Mouse (Mus musculus): ENCODE measurements around the gene Hltf. TPM values are rescaled to one million over a fixed set of nuclear protein-coding genes. Genes with fewer than 3 reads are reported as not detected.

The Hltf gene
- polyA plus RNA-seq, 1 experiment from 2014 or later, result 23.2 TPM

DNA sequence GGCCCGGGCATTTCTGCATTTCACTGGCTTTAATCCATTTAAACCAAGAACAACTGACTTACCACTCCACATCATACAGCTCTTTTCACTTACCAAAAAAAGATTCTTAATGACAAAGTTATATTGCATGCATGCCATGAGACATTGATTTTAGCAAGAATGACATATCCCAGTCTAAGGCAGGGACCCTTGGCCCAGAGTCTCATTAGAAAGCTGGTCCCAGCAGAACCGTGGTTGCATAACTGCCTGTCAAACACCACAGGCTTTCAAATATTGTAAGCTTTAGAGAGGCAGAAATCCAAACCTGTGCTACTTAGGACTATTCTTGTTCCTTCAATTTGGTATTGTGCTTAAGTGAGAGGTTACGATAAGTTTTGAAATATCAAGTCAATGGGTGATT is 86.1 kb downstream of the Hltf start:
- Histone ChIP-seq H3K9me3 (replicated peaks; ENCODE audit: control insufficient read depth, low read length) (no peaks in the 10 kb centered on the region), H3K4me1 (ENCODE audit: control insufficient read depth, insufficient read depth, low read length) (no peaks in the 10 kb centered on the region), H3K9ac (replicated peaks; ENCODE audit: low read length) (no peak overlapping the region), H3K27me3 (ENCODE audit: control insufficient read depth, insufficient read depth, low read length) (no peaks in the 10 kb centered on the region), H3K36me3 (replicated peaks; ENCODE audit: control insufficient read depth, insufficient read depth, low read depth, low read length) (no peaks in the 10 kb centered on the region), H3K27ac (replicated peaks; ENCODE audit: low read depth, low read length) (no peak overlapping the region), H3K4me2 (ENCODE audit: low read depth, low read length) (no peak overlapping the region), H3K4me3 (ENCODE audit: low read depth, low read length) (no peak overlapping the region)
- DNase-seq (ENCODE audit: low spot score), result no peak
- ATAC-seq (replicated peaks; ENCODE audit: insufficient number of reproducible peaks, low FRiP score, low TSS enrichment, low read depth), result no peak
- 69% methylated on average over 3 of the region's 3 CpGs for WGBS

DNA sequence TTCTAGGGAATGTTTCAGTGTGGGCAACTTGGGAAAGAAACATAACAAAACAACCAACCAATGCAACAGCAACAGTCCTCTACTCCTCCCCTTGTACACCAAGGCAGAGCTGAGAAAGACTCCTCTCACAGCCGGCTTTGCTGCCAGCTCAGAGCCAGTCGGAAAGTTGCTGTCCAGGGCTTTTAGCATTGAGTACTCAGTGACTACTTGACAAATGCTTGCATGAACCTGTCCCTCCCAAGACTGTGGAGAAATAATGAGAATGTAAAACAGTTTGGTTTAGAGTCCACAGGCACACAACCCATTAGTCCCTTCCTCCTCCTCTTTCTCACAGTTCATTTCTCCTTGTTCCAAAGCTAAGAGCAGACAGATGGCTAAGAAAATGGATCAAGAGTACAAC is 86.8 kb downstream of the Hltf start:
- Histone ChIP-seq H3K27ac (replicated peaks; ENCODE audit: low read depth, low read length) (no peak overlapping the region), H3K4me2 (ENCODE audit: low read depth, low read length) (no peak overlapping the region), H3K9me3 (replicated peaks; ENCODE audit: control insufficient read depth, low read length) (no peaks in the 10 kb centered on the region), H3K9ac (replicated peaks; ENCODE audit: low read length) (no peak overlapping the region), H3K4me1 (ENCODE audit: control insufficient read depth, insufficient read depth, low read length) (no peaks in the 10 kb centered on the region), H3K36me3 (replicated peaks; ENCODE audit: control insufficient read depth, insufficient read depth, low read depth, low read length) (no peaks in the 10 kb centered on the region), H3K4me3 (ENCODE audit: low read depth, low read length) (no peak overlapping the region), H3K27me3 (ENCODE audit: control insufficient read depth, insufficient read depth, low read length) (no peaks in the 10 kb centered on the region)
- 41% methylated on average over 2 of the region's 2 CpGs for WGBS
- DNase-seq (ENCODE audit: low spot score) (no peak), ATAC-seq (replicated peaks; ENCODE audit: insufficient number of reproducible peaks, low FRiP score, low TSS enrichment, low read depth) (no peak)

GRCm38 (mm10) chr3:20145696-20146113 is 88.1 kb downstream of the Hltf start:
- ATAC-seq (replicated peaks; ENCODE audit: insufficient number of reproducible peaks, low FRiP score, low TSS enrichment, low read depth), result no peak

GRCm38 (mm10) chr3:20146884-20147395 is 89.3 kb downstream of the Hltf start:
- DNase-seq (ENCODE audit: low spot score), result peak; percentile 58

More at GRCm38 (mm10) chr3:20145696-20146113, 88.1 kb downstream of the Hltf start:
- H3K36me3 ChIP-seq (replicated peaks; ENCODE audit: control insufficient read depth, insufficient read depth, low read depth, low read length), result no peaks in the 10 kb centered on the region
- WGBS, result 45% methylated on average over 1 of the region's 1 CpGs
- H3K9me3 ChIP-seq (replicated peaks; ENCODE audit: control insufficient read depth, low read length), result no peaks in the 10 kb centered on the region
- H3K27ac ChIP-seq (replicated peaks; ENCODE audit: low read depth, low read length), result no peak overlapping the region
- H3K4me1 ChIP-seq (ENCODE audit: control insufficient read depth, insufficient read depth, low read length), result no peaks in the 10 kb centered on the region
- H3K9ac ChIP-seq (replicated peaks; ENCODE audit: low read length), result no peak overlapping the region
- no peaks in the 10 kb centered on the region for H3K27me3 ChIP-seq (ENCODE audit: control insufficient read depth, insufficient read depth, low read length)
- DNase-seq (ENCODE audit: low spot score), result peak; percentile 33
- H3K4me2 ChIP-seq (ENCODE audit: low read depth, low read length), result no peak overlapping the region
- H3K4me3 ChIP-seq (ENCODE audit: low read depth, low read length), result no peak overlapping the region

DNA sequence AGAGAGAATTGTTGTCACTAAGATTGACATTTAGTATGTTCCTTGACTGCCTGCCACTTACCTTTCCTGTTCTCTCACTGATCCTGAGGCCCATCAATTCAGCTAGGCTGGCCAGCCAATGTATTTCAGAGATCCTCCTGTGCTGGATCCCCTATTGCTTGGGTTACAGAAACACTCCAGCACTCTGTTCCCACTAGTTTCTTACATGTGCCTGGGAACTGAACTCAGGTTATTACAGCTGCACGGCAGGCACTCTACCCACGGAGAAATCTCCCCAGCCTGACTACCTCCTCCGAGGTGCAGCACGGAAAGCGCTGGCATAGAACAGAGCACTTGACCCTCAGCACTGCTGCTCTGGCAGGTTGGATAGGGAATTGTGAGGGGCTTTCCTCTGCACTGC is 90.0 kb downstream of the Hltf start:
- WGBS, result 82% methylated on average over 5 of the region's 5 CpGs

More at GRCm38 (mm10) chr3:20146884-20147395, 89.3 kb downstream of the Hltf start:
- no peaks in the 10 kb centered on the region for H3K27me3 ChIP-seq (ENCODE audit: control insufficient read depth, insufficient read depth, low read length)
- H3K9ac ChIP-seq (replicated peaks; ENCODE audit: low read length), result no peak overlapping the region
- H3K4me2 ChIP-seq (ENCODE audit: low read depth, low read length), result no peak overlapping the region
- H3K4me3 ChIP-seq (ENCODE audit: low read depth, low read length), result no peak overlapping the region
- no peak overlapping the region for H3K27ac ChIP-seq (replicated peaks; ENCODE audit: low read depth, low read length)
- 51% methylated on average over 7 of the region's 7 CpGs for WGBS
- H3K36me3 ChIP-seq (replicated peaks; ENCODE audit: control insufficient read depth, insufficient read depth, low read depth, low read length), result no peaks in the 10 kb centered on the region
- peak; percentile 81; the same call in 1 of the 2 replicates for ATAC-seq (replicated peaks; ENCODE audit: insufficient number of reproducible peaks, low FRiP score, low TSS enrichment, low read depth)
- H3K4me1 ChIP-seq (ENCODE audit: control insufficient read depth, insufficient read depth, low read length), result no peaks in the 10 kb centered on the region
- no peaks in the 10 kb centered on the region for H3K9me3 ChIP-seq (replicated peaks; ENCODE audit: control insufficient read depth, low read length)

GRCm38 (mm10) chr3:20150511-20150910 is 92.9 kb downstream of the Hltf start:
- Histone ChIP-seq H3K27me3 (ENCODE audit: control insufficient read depth, insufficient read depth, low read length) (no peaks in the 10 kb centered on the region), H3K27ac (replicated peaks; ENCODE audit: low read depth, low read length) (no peak overlapping the region), H3K36me3 (replicated peaks; ENCODE audit: control insufficient read depth, insufficient read depth, low read depth, low read length) (no peaks in the 10 kb centered on the region), H3K4me3 (ENCODE audit: low read depth, low read length) (no peak overlapping the region), H3K9ac (replicated peaks; ENCODE audit: low read length) (no peak overlapping the region), H3K4me1 (ENCODE audit: control insufficient read depth, insufficient read depth, low read length) (no peaks in the 10 kb centered on the region; the same call in 1 of the 2 replicates), H3K4me2 (ENCODE audit: low read depth, low read length) (no peak overlapping the region), H3K9me3 (replicated peaks; ENCODE audit: control insufficient read depth, low read length) (no peaks in the 10 kb centered on the region)
- 82% methylated on average over 2 of the region's 2 CpGs for WGBS
- ATAC-seq (replicated peaks; ENCODE audit: insufficient number of reproducible peaks, low FRiP score, low TSS enrichment, low read depth) (no peak), DNase-seq (ENCODE audit: low spot score) (no peak)

More for the DNA sequence above, 90.0 kb downstream of the Hltf start:
- no peaks in the 10 kb centered on the region for H3K27me3 ChIP-seq (ENCODE audit: control insufficient read depth, insufficient read depth, low read length)
- H3K27ac ChIP-seq (replicated peaks; ENCODE audit: low read depth, low read length), result no peak overlapping the region
- no peak overlapping the region for H3K4me2 ChIP-seq (ENCODE audit: low read depth, low read length)
- no peaks in the 10 kb centered on the region for H3K9me3 ChIP-seq (replicated peaks; ENCODE audit: control insufficient read depth, low read length)
- no peaks in the 10 kb centered on the region for H3K36me3 ChIP-seq (replicated peaks; ENCODE audit: control insufficient read depth, insufficient read depth, low read depth, low read length)
- H3K4me3 ChIP-seq (ENCODE audit: low read depth, low read length), result no peak overlapping the region
- no peak overlapping the region for H3K9ac ChIP-seq (replicated peaks; ENCODE audit: low read length)
- H3K4me1 ChIP-seq (ENCODE audit: control insufficient read depth, insufficient read depth, low read length), result no peaks in the 10 kb centered on the region
- DNase-seq (ENCODE audit: low spot score) (no peak), ATAC-seq (replicated peaks; ENCODE audit: insufficient number of reproducible peaks, low FRiP score, low TSS enrichment, low read depth) (no peak)

- no peaks in the 10 kb centered on the region for H3K27me3 ChIP-seq (ENCODE audit: control insufficient read depth, insufficient read depth, low read length)
- DNase-seq (ENCODE audit: low spot score) (no peak), ATAC-seq (replicated peaks; ENCODE audit: insufficient number of reproducible peaks, low FRiP score, low TSS enrichment, low read depth) (no peak)
- no peak overlapping the region for H3K4me2 ChIP-seq (ENCODE audit: low read depth, low read length)
- H3K4me3 ChIP-seq (ENCODE audit: low read depth, low read length), result no peak overlapping the region
- WGBS, result 86% methylated on average over 3 of the region's 3 CpGs
- H3K4me1 ChIP-seq (ENCODE audit: control insufficient read depth, insufficient read depth, low read length), result no peaks in the 10 kb centered on the region; the same call in 1 of the 2 replicates
- H3K9me3 ChIP-seq (replicated peaks; ENCODE audit: control insufficient read depth, low read length), result no peaks in the 10 kb centered on the region
- no peak overlapping the region for H3K9ac ChIP-seq (replicated peaks; ENCODE audit: low read length)
- no peaks in the 10 kb centered on the region for H3K36me3 ChIP-seq (replicated peaks; ENCODE audit: control insufficient read depth, insufficient read depth, low read depth, low read length)
- no peak overlapping the region for H3K27ac ChIP-seq (replicated peaks; ENCODE audit: low read depth, low read length)
These were observed 94.0 kb downstream of the Hltf start for GRCm38 (mm10) chr3:20151651-20152050.

DNA sequence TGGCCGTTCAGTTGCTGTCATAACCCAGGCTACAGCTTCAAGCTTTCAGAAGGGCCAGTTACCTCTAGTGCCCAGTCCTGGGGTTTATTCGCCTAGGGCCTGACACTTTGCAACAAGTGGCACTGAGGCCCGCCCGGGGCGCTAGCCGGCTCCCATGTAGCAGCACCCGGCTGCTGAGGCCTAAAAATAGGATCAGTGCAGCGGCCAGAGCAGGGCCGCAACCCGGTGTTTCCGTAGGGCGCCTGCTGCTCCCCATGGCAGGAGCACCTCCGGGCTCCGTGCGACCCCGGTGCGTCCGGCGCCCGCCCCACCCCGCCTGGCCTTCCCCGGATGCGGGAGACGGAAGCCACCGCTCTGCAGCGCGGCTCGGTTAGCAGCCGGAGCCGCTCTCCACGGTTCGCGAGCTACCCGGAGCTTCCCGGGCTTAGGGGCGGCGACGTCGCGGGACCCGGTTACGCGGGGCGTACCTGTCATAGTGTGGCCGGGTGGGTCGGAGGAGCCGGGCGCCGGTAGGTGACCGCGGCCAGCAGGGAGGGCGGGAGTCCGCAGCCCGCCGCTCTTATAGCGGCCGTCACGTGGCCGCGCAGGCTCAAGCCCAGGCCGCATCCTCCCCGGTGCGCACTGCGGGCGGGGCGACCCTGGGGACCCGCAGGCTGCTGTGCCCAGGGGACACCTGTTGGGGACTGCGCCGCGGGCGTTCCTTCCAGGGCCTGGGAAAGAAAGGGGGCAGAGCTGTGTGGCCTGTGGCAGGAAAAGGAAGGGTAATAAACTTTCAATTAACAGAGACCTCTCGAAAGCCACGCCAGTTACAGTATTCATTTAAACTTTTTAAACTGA is 97.1 kb downstream of the Hltf start, which contains the start of gene Gyg:
Gene Gyg, minus strand, starts transcription at position 787 of the 837 bp plus-strand sequence.
- Histone ChIP-seq H3K4me2 (ENCODE audit: low read depth, low read length) (peak within 1 kb of the TSS; percentile 90), H3K9me3 (replicated peaks; ENCODE audit: control insufficient read depth, low read length) (no peaks in the 10 kb centered on the region; the same call in 1 of the 2 replicates), H3K4me1 (ENCODE audit: control insufficient read depth, insufficient read depth, low read length) (no peaks in the 10 kb centered on the region; the same call in 1 of the 2 replicates), H3K36me3 (replicated peaks; ENCODE audit: control insufficient read depth, insufficient read depth, low read depth, low read length) (no peaks in the 10 kb centered on the region), H3K9ac (replicated peaks; ENCODE audit: low read length) (peak within 1 kb of the TSS; percentile 83), H3K27ac (replicated peaks; ENCODE audit: low read depth, low read length) (no peak within 1 kb of the TSS), H3K27me3 (ENCODE audit: control insufficient read depth, insufficient read depth, low read length) (no peaks in the 10 kb centered on the region), H3K4me3 (ENCODE audit: low read depth, low read length) (peak within 1 kb of the TSS; percentile 77)
- WGBS, result 1% methylated on average over 63 of the region's 73 CpGs
- peak; percentile 88 for ATAC-seq (replicated peaks; ENCODE audit: insufficient number of reproducible peaks, low FRiP score, low TSS enrichment, low read depth)
- DNase-seq (ENCODE audit: low spot score), result peak; percentile 63
